Mouse (Mus musculus) frontal cortex, postnatal 10 days (tissue): Measurements from ENCODE around the gene Braf.

Source experiments
- DNase-seq, 2 experiments: peaks; one replicate each; pipeline ENCODE4 v3.0.0; 2022; ENCODE audit warnings: low spot score in 2 of 2, mixed read lengths in 1 of 2

Gene Braf

GRCm38 (mm10) chr6:39556900-39557659, 168.2 kb downstream of the Braf start:
- peak in 1 of 2 experiments; percentile 46 for DNase-seq

DNA sequence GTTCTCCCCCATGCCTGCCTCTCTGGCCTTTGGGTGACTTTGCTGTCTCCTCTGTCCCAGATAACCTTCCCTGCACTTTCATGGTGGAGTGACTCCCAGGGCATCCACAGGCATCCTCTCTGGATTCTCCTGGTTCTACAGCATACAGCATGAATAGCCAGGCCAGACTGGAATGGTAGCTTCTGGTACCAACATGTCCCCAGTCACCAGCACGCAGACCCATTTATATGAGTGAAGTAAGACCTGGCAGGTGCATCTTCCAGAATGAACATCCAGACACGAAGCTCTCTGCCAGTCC, 169.7 kb downstream of the Braf start:
- DNase-seq, result no peak

- DNase-seq, result no peak
Observed at GRCm38 (mm10) chr6:39554888-39555647, 170.2 kb downstream of the Braf start.
